Mouse (Mus musculus): ENCODE data around the gene Utp14b.

Gene Utp14b

DNA sequence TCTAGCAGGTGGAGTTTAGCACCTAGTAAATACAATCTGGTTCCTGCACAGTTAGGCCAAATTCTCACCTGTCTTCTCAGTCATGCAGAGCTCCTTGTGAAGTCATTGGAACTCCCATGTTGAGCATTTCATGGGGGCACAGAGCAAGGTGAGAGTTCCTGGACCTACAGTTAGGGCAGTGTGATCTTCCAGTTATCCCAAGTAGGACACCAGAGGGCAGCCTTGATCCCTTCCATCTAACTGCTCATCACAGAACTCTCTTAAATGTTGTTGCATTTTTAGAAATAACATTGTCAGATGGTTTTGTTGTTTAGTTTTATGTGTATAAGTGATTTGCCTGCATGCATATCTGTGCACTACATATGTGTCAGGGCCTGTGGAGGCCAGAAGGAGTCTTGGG is 29.0 kb downstream of the Utp14b start:
- peak; percentile 49 for DNase-seq (ENCODE audit: low spot score)

DNA sequence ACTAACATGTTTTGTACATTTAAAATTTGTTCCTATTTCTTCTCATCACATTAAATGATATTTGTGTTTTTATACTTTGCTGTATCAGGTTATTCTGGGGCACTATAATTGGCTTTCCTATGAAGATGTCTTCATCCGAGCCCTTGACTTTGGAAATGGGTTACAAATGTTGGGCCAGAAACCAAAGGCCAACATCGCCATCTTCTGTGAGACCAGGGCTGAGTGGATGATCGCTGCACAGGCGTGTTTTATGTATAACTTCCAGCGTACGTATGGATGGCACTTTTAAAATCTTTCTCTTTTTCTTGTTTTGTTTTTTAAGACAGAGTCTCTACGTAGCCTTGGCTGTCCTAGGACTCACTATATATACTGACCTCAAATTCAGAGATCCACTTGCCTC is 30.3 kb downstream of the Utp14b start:
- DNase-seq (ENCODE audit: low spot score), result peak; percentile 15

DNA sequence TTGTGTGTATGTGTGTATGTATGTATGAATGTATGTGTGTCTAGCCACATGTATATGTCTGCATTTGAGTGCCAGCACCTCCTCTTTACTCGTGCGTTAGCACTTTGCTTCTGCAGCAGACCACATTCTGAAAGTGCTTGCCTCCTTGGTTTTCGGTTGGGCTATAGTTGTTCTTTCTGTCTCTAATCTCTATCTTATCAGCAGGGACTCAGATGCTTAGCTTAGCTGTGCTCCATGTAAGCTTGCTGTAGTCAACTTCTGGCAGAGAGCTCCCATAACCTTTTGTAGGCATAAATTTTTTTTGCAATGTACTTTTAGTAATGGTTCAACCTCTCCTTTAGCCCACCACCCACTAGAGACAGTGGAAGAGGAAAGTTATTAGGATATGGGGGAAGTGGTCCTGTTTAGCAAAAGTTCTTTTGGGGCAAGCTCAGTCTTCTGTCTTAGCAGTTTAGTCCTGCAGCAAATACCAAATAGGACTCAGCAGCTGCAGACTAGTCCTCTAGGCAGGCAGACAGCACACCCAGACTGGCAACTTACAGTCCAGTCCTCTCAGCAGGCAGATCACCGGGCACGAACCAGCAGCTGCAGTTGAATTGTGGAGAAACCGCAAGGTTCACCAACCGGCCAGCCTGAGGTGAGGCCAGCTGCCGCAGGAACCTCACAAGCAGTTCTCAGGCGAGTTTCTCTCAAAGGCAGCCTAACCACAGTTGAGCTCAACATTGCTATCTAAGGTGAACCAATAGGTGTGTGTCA is 36.8 kb downstream of the Utp14b start:
- no peak for DNase-seq (ENCODE audit: low spot score)

DNA sequence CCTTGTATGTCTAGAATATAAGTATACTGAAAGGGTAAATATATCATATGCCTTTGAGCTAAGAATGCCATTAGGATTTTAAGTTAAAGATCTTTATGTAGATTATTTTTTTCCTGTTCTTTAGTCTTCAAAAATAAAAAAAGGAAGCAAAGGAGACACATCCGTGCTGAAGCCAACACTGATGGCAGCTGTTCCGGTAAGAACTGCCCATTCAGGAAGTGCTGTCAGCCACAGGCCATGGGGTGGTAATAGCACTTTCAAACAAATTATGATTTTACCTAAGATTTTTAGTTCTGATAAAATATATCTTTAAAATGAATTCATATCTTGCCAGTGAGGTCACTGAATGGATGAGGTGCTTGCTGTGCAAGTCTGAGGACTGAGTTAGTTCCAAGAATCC is 38.5 kb downstream of the Utp14b start:
- DNase-seq (ENCODE audit: low spot score), result no peak

DNA sequence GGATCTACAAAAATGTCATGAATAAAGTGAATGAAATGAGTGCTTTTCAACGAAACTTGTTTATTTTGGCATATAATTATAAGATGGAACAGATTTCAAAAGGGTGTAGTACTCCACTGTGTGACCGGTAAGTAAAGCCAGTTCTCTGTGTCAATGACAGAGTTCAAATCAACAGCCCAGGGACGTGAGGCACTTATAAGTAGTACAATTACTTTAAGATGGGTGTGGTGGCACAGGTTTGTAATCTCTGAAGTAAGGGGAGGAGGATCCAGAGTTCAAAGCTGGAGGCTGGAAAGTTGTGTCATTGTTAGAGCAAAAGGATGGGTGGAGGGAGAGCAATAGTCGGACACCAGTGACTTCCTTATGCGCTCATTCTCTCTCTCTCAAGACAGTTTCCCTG is 39.1 kb downstream of the Utp14b start:
- no peak for DNase-seq (ENCODE audit: low spot score)

DNA sequence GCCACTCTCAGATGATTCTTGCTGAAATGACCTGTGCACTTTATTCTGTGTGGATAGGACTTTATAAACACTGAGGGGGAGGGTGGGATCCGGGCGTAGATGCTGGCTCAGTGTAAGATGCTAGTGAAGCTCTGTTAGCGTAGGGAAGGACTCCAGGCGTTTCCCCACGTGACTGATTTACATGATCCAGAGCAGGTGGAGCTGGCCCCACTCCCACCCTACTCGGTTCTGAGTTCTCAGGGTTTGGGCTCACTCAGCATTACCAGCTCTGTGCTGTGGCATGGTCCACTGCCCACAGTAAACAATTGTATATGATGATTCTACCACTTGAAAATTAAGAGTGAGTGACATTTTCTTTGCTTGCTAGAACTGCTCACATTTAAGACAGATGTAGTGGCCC is 40.3 kb downstream of the Utp14b start:
- DNase-seq (ENCODE audit: low spot score), result no peak

DNA sequence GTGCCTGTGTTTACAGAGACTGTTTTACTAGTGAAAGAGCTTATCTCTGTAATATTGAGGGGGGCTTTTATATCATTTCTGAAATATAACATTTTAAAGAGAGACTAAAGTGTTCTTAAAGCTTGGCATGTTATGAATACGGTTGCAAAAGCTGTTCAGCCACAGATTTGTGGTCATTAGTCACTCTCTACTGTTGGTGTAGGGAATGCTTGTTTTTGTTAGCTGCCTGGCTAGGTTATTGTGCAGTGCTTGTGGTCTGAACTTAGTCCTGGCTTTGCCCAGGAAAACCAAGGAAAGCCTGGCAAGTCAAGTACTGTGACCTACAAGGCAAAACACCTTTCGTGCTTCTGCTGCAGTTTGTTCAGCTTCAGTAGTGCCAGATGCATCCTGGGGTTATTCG is 43.9 kb downstream of the Utp14b start:
- DNase-seq (ENCODE audit: low spot score), result no peak

DNA sequence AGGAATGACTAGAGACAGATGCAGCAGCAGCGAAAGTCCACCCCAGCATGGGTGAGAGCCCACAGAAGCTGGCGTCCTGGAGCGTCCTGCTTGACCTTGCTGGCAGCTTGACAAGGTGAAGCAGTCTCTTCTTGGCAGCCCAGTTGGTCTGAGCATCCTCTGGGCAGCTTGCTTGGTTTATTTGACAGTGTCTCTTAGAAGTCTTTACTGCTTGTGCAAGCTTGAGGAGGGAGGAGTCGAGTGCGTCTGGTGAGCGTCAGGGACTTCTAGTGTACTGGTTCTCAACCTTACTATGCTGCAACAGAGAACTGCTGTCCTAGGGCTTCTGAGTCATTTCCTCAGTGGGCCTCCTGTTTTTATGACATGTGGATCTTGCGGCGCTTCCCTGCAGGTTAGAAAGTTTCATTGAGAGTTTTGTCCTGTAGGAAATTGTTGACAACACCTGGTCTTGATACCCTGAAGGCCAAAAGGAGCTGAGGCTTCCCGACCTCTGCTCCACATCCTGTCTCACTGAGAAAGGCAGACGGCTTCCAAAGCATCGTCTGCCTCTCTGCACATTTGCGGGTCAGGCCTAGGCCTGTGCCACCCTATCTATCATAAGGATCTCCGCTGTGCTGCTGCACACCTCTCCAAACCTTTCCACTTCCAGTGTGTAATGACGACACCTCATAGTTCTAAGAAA is 44.6 kb downstream of the Utp14b start:
- DNase-seq (ENCODE audit: low spot score), result no peak

DNA sequence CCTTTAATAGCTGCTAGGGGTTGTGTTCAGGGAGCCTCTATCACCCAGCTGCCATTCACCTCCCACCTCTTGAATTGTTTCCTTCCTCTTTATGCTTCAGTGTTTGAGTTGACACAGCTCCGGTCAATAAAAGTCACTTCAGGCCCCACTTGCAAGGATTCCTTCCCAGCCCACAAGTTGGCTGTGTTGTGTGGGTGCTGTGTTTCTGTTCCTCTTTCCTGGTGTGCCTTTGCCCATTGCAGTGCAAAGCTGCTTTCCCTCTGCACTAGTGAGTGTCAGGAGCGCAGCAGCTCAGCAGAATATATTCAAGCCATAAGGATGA is 45.1 kb downstream of the Utp14b start:
- DNase-seq (ENCODE audit: low spot score), result no peak

DNA sequence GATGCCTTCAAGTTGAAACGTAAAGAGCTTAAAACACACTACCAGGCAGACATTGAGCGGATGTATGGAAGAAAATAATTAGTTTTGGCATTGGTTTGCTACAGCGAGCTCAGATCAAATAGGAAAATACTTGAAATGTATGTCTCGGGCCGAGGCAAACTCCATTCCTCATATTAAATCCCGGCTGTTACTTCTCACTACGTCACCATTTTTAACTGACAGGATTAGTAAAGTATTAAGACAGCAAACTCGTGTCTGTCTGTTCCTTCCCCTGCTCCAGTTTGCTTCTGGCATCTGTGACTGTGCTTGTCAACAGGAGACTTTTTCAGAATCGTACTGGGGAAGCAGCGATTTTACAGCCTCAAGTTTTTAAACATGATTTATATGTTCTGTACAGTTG is 48.5 kb downstream of the Utp14b start:
- DNase-seq (ENCODE audit: low spot score), result no peak

DNA sequence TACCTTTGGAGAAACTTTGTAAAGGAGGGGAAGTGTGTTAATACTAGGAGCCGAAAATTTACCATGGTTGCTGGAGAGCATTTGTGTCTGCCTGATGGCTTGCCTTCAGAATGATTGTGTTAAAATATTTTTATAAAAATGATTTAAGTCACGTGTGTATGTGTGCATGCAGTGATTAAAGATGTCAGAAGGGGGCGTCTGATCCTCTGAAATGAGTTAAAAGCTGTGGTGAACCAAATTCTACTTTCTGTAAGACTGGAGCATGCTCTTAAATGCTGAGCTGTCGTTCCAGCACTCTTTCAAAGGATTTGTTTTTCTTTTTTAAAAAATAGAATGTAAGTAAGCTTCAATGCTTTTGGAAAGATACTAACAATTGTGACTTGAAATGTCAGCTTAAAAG is 49.4 kb downstream of the Utp14b start:
- DNase-seq (ENCODE audit: low spot score), result peak; percentile 12

DNA sequence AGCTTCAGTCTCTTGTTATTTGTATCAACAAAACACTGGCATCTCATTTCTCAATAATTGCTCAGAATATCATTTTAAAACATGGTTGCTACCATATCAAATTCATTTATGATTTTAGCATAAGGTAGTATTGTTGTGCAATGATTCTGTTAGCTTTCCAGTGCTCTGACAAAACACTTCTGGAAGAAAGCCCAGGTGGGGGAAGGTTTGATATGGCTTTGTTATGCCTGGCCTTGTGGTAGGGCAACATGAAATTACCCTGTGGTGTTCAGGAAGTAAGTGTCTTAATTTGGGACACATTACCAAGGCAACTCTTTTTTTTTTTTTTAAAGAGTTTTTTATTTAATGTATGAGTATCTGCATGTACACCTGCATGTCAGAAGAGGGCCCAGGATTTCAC is 52.2 kb downstream of the Utp14b start:
- peak; percentile 44 for DNase-seq (ENCODE audit: low spot score)

DNA sequence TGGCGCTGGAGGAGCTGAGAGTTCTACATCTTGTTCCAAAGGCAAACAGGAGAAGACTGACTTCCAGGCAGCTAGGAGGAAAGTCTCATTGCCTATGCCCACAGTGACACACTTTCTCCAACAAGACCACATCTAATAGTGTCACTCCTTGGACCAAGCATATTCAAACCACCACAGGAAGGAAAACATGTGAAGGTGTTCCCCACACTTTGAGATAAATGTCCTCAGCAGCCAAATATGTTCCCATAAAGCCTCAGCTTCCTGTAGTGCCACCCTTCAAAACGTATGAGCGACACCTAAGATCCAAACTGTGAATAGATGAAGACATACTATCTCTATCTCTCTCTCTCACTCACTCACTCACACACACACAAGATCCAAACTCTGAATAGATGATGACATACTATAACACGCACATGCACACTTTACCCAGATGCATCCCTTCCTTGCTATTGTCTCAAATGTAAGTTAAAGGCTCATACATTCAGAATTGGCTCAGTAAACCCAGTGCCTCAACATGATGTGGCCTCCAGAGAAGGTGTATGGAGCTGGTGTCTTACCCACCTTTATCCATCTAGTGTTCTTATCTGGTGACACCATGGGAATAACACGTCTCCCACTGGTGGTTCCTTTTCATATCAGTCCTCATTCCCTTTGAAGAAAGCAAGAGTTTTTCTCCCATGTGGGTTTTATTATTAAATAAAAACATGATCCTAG is 52.9 kb downstream of the Utp14b start:
- no peak for DNase-seq (ENCODE audit: low spot score)
